Mouse (Mus musculus) frontal cortex, postnatal 36 days (tissue): ENCODE results near the gene Lrpprc.

ENCODE experiments used
- DNase-seq, 2 experiments: peaks; one replicate each; pipeline ENCODE4 v3.0.0; 2022; ENCODE audit warnings: low spot score in 2 of 2

The Lrpprc gene

GRCm38 (mm10) chr17:84672376-84673369, 117.9 kb downstream of the Lrpprc start:
- no peak for DNase-seq

DNA sequence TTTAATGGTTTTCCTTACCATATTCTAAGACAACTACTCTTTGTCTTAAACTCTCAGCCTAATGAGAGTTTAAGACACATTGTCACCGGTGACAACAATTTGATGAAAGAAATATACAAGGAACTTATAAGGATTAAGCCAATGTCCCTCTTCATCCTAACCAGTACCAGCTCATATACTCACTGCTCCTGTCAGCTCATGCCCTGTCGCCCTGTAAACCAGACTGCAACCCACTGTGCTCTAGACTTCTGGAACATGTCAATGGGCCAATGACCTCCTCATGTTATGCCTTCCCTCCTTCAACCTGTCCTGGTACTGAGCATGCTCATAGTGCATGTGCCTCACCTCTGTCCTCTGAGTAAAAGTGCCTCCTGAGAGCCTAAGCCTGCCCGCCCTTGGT, 122.7 kb downstream of the Lrpprc start:
- DNase-seq = no peak

GRCm38 (mm10) chr17:84665691-84666090, 124.9 kb downstream of the Lrpprc start:
- no peak for DNase-seq

GRCm38 (mm10) chr17:84665053-84665452, 125.5 kb downstream of the Lrpprc start:
- no peak for DNase-seq

DNA sequence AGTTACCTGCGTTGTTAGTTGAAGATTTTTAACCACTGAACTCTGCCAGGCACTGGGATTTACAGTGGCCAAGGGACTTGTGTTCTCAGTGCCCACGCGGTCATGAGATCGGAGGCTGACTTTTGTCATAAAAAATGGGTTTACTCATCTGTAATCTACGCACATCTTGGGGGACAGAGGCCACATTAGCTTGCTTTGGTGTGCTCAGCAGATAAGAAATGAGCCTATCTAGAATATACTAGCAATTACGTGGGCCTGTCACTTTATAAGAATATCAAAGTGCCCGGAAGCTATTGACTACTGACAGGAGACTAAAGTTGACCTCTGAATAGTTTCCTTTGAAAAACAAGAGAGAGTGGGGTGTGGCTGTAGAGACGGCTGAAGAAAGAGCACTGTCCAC, 131.6 kb downstream of the Lrpprc start:
- DNase-seq = no peak

- DNase-seq = no peak
Observed at GRCm38 (mm10) chr17:84658195-84658594, 132.4 kb downstream of the Lrpprc start.

DNA sequence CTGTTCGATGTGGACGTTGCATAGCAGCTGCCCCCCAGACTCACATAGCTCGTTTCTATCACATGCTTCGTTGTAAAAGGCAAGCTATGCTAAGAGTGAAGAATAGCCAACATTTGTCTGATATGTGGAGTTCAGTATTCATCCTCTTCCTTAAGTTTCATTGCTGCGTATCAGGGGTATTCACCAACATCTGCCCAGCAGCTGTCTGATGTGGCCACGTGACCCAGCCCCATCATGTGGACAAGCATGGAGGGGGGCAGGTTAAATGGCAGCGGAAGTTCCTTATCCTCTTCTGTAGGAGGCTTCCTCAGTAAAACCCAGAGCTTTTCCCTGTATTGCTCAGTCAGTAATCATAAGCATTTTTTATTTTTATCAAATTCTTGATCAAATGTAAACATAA, 132.8 kb downstream of the Lrpprc start:
- no peak for DNase-seq

DNA sequence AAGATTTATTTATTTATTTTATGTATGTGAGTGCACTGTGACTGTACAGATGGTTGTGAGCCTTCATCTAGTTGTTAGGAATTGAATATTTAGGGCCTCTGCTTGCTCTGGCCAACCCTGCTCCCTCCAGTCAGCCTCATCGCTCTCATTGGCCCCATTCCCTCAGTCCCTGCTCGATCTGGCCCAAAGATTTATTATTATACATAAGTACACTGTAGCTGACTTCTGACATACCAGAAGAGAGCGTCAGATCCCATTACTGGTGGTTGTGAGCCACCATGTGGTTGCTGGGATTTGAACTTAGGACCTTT, 133.2 kb downstream of the Lrpprc start:
- DNase-seq = no peak

DNA sequence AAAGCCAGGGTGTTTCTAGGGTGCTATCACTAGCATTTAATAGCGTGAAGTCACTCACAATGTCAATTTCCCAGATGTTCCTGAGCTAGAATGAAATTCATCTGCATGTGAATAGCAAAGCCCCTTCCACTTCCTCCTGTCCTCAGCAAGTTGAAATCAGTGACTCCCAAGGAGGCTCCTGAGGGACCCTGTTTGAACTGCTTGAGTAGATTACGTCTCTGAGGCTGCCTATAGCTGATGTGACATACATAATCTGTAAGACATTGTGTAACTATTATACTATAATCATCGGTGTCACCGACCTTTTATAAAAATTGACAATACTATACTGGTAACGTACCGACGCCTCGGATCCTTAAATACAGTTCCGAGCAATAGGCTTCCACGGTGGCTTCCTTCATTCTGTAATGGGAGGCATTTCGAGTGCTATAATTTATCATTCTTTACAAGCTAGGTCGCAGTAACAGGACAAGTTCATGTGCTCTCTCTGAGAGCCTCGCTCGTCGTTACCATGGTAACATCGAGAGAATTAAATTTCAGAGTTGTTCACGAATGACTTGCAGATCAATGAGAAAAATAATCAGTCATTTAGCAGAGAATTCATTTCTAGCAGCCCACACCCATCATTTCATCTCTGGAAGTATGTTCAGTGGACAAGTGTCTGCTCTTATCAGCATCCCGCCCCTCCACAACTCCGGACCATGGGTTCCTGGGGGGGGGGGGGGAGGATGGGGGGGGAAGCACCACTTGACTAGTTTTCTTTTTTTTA, 133.8 kb downstream of the Lrpprc start:
- DNase-seq = no peak

- DNase-seq = no peak
Observed at GRCm38 (mm10) chr17:84656205-84656604, 134.4 kb downstream of the Lrpprc start.
